Mouse (Mus musculus) liver, embryonic 14.5 days (tissue): ENCODE results near the gene Esrrb.

ENCODE experiments used
- CTCF ChIP-seq: IDR thresholded peaks from 2 replicates; pipeline ENCODE4 v1.5.1; 2016; ENCODE audit warnings: antibody characterized with exemption, low read depth, control low read depth
- EP300 ChIP-seq: IDR thresholded peaks from 2 replicates; pipeline ENCODE4 v1.6.1; 2016; ENCODE audit warnings: antibody characterized with exemption, low read depth

- TF ChIP-seq CTCF = no peak
- TF ChIP-seq EP300 = no peak
These were observed 118.0 kb downstream of the Esrrb start for GRCm38 (mm10) chr12:86478908-86479307.
